Mouse (Mus musculus) brain, embryonic 14.5 days (tissue): Measurements from ENCODE around the gene BC028528.

ENCODE experiments used
- CTCF ChIP-seq: fragments of 200-500 bp; IDR thresholded peaks from 2 replicates; pipeline ENCODE4 v1.5.1; 2012; ENCODE audit warnings: inconsistent platforms, mild to moderate bottlenecking, moderate library complexity, borderline replicate concordance; ENCODE audit not compliant: insufficient read depth, insufficient read length; ENCODE audit errors: extremely low read depth
- POLR2A ChIP-seq: fragments of 200-500 bp; IDR thresholded peaks from 2 replicates; pipeline ENCODE4 v1.6.1; 2012; ENCODE audit warnings: mild to moderate bottlenecking, inconsistent platforms, borderline replicate concordance; ENCODE audit not compliant: poor library complexity, insufficient read depth, insufficient read length, severe bottlenecking; ENCODE audit errors: extremely low read depth

- no peak for TF ChIP-seq POLR2A
- TF ChIP-seq CTCF, result no peak
Measured at GRCm38 (mm10) chr3:95879063-95879462, 12.7 kb downstream of the BC028528 start.
